Mouse (Mus musculus): Measurements from ENCODE around the gene Vmp1.

DNA sequence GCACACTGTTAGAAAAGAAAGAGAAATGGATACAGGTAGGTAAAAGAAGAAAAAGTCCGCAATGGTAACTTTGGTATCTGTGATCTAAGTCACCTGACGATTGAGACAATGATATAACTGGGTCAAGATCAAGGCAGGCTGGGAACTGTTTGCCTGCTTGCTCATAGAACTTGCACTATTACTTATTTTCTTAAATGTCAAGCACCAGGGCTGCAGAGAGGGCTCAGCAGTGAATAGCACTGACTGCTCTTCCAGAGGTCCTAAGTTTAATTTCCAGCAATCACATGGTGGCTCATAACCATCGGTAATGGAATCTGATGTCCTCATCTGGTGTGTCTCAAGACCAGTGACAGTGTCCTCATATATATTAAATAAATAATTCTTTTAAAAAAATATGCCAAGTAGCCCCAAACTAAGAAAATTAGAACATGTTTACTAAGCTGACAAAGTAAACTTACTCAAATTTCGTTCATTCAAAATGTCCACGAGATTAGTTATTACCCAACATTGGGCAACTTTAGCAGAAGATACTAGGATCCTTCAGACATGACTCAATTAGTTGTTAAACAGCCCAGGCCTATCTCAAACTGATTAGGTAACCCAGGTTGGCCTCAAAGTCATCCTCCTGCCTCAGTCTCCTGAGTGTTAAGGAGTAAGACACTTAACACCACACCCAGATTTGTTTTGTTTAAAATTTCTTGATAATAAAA is 149.3 kb downstream of the Vmp1 start:
- TF ChIP-seq CTCF (IDR thresholded peaks at IDR 0.05; ENCODE audit: insufficient read depth, low read depth, low read length) = no peak
- no peak for TF ChIP-seq POLR2A (IDR thresholded peaks at IDR 0.05; ENCODE audit: insufficient read depth, low read depth, low read length)
